Mouse (Mus musculus): ENCODE data around the gene Ints7. TPM values are rescaled to one million over a fixed set of nuclear protein-coding genes. Genes with fewer than 3 reads are reported as not detected.

Gene Ints7
- 32.1 and 33.1 TPM in 2 replicates for total RNA-seq (2012; rRNA removed)

DNA sequence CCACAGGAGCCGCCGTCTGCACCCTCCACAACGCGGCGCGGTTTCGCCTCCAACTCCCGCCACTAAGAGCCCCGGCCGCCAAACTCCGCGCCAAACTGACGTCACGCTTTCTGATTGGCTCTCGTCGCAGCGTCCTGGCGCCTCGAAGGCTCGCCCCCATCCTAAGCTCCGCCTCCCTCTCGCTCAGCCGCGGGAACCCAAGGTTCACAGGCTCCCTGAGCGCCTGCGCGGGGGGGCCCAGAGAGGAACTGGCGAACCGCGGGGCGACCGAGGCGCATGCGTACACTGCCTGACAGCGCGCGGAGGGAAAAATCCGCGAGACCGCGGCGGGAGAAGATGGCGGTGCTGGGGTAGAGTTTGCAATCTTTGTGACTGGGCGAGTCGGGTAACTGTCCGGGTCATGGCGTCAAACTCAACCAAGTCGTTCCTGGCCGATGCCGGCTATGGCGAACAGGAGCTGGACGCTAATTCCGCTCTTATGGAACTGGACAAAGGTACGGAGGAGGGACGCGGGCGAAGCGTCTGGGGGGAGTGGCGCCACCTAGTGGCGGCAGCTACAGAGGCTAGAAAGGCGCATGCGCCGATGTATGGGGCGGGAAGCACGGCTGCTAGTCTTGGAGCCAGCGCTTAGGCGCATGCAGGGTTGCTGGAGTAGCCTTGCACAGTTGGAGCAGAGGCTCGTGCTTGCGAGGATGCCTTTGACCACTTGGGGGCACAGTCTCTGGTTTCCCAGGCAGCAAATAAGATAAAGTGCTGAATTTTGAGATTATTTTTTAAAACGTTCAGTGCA, at the start of gene Ints7, which contains the start of gene Dtl:
Gene Ints7 (plus strand): TSS at position 179 of the 790 bp plus-strand sequence.
Gene Dtl (minus strand): TSS at position 87 of the 790 bp plus-strand sequence.
- Histone ChIP-seq H3K9ac (ENCODE audit: insufficient read depth, low read depth, low read length, poor library complexity, severe bottlenecking) (peak within 1 kb of the TSS; percentile 100), H3K36me3 (ENCODE audit: control insufficient read depth, insufficient read depth, low read length, poor library complexity, severe bottlenecking) (peaks cover 4% of the 10 kb centered on the region; the same call in 1 of the 2 replicates), H3K4me3 (ENCODE audit: insufficient read depth in 1 of 2, low read depth in 1 of 2, low read length in 2 of 2, poor library complexity in 1 of 2, severe bottlenecking in 1 of 2) (peak within 1 kb of the TSS; percentile 88 to 93), H3K27ac (ENCODE audit: insufficient read depth, low read depth, low read length, poor library complexity, severe bottlenecking) (peak within 1 kb of the TSS; percentile 97), H3K9me3 (ENCODE audit: control insufficient read depth, insufficient read depth, low read depth, low read length) (no peaks in the 10 kb centered on the region), H3K4me1 (ENCODE audit: control insufficient read depth in 2 of 2, insufficient read depth in 2 of 2, low read length in 2 of 2, poor library complexity in 1 of 2) (0 out of 4 replicates have a peak, but pooled peaks cover 0 to 4% of the 10 kb centered on the region in 2 experiments)
- peak; percentile 99 for DNase-seq (ENCODE audit: low read depth, low spot score)
- in situ Hi-C loops (cut with MboI; ENCODE audit: low sequenced_read_pairs in 2 of 2, unreplicated experiment in 2 of 2), result loop anchor here in 1 of 2 experiments (25.0 kb wide), 1 partner anchor 237 kb away; the partner anchor contains the start of gene Nek2
- TF ChIP-seq HCFC1 (IDR thresholded peaks at IDR 0.05; ENCODE audit: borderline replicate concordance, insufficient read depth, low read length) (no peak; the same call in 1 of the 2 replicates), CHD2 (IDR thresholded peaks at IDR 0.05; ENCODE audit: low read depth, low read length) (peak; percentile 78), MAFK (IDR thresholded peaks at IDR 0.05; ENCODE audit: insufficient read depth, low read depth, low read length) (0 out of 2 replicates have a peak, but pooled peaks have one; percentile 26), ZC3H11A (IDR thresholded peaks at IDR 0.05; ENCODE audit: borderline replicate concordance, low read depth, low read length) (peak; percentile 43; the same call in 1 of the 2 replicates)

- no peak overlapping the region for H3K9ac ChIP-seq (ENCODE audit: insufficient read depth, low read depth, low read length, poor library complexity, severe bottlenecking)
- no peak overlapping the region for H3K27ac ChIP-seq (ENCODE audit: insufficient read depth, low read depth, low read length, poor library complexity, severe bottlenecking)
- H3K4me1 ChIP-seq (ENCODE audit: control insufficient read depth in 2 of 2, insufficient read depth in 2 of 2, low read length in 2 of 2, poor library complexity in 1 of 2), result no peaks in the 10 kb centered on the region; a peak in 1 of 4 replicates
- no peaks in the 10 kb centered on the region; the same call in 1 of the 2 replicates for H3K36me3 ChIP-seq (ENCODE audit: control insufficient read depth, insufficient read depth, low read length, poor library complexity, severe bottlenecking)
- no peaks in the 10 kb centered on the region for H3K9me3 ChIP-seq (ENCODE audit: control insufficient read depth, insufficient read depth, low read depth, low read length)
- in situ Hi-C loops (cut with MboI; ENCODE audit: low sequenced_read_pairs in 2 of 2, unreplicated experiment in 2 of 2), result loop anchor here (25.0 kb wide), 1 partner anchor 165 kb away; no protein-coding TSS in a partner anchor
- DNase-seq (ENCODE audit: low read depth, low spot score), result no peak
- TF ChIP-seq MAFK (IDR thresholded peaks at IDR 0.05; ENCODE audit: insufficient read depth, low read depth, low read length) (no peak), ZNF384 (IDR thresholded peaks at IDR 0.05; ENCODE audit: low read depth, low read length) (no peak)
- H3K4me3 ChIP-seq (ENCODE audit: insufficient read depth in 1 of 2, low read depth in 1 of 2, low read length in 2 of 2, poor library complexity in 1 of 2, severe bottlenecking in 1 of 2), result no peak overlapping the region
Measured at GRCm38 (mm10) chr1:191527089-191527488, 48.3 kb upstream of the Ints7 start.

DNA sequence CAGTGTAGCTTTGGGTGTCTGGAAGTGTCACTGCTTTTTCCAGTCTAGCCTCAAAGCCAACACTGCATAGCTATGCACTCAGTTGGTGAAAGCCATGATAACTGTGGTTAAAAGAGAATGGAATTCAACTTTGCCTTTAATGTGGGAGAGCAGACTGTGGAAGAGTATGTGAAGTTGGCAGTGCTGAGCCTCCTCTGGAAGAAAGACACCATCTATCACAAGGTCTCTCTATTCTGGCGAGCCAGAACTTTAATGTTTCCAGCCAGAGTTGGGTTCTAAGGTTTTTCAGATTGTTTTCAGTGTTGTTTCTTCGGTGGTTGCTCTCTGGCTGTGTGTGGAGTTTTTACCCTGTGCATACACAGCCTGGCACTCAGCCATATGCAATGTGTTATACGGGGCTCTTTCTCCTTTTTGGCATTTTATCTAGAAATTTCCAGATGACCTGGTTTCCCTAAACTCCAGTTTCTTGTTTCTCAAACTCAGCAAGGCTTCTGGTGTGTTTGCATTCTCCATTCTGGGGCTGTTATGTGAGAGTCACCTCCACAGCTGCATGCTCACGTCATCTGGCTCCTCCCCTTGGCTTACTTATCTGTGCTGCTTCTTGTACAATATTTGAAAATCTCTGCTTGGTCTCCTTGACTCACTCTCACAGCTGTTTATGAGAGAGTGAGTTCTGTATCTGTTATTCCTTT, 47.4 kb upstream of the Ints7 start:
- TF ChIP-seq ZC3H11A (IDR thresholded peaks at IDR 0.05; ENCODE audit: borderline replicate concordance, low read depth, low read length) (no peak), MAFK (IDR thresholded peaks at IDR 0.05; ENCODE audit: insufficient read depth, low read depth, low read length) (no peak), ZNF384 (IDR thresholded peaks at IDR 0.05; ENCODE audit: low read depth, low read length) (no peak), CHD2 (IDR thresholded peaks at IDR 0.05; ENCODE audit: low read depth, low read length) (no peak)
- no peaks in the 10 kb centered on the region; a peak in 1 of 4 replicates for H3K4me1 ChIP-seq (ENCODE audit: control insufficient read depth in 2 of 2, insufficient read depth in 2 of 2, low read length in 2 of 2, poor library complexity in 1 of 2)
- no peak overlapping the region for H3K9ac ChIP-seq (ENCODE audit: insufficient read depth, low read depth, low read length, poor library complexity, severe bottlenecking)
- no peaks in the 10 kb centered on the region; the same call in 1 of the 2 replicates for H3K36me3 ChIP-seq (ENCODE audit: control insufficient read depth, insufficient read depth, low read length, poor library complexity, severe bottlenecking)
- in situ Hi-C loops (cut with MboI; ENCODE audit: low sequenced_read_pairs in 2 of 2, unreplicated experiment in 2 of 2), result loop anchor here (25.0 kb wide), 1 partner anchor 166 kb away; no protein-coding TSS in a partner anchor
- no peak overlapping the region for H3K27ac ChIP-seq (ENCODE audit: insufficient read depth, low read depth, low read length, poor library complexity, severe bottlenecking)
- no peak for DNase-seq (ENCODE audit: low read depth, low spot score)
- no peak overlapping the region for H3K4me3 ChIP-seq (ENCODE audit: insufficient read depth in 1 of 2, low read depth in 1 of 2, low read length in 2 of 2, poor library complexity in 1 of 2, severe bottlenecking in 1 of 2)
- no peaks in the 10 kb centered on the region for H3K9me3 ChIP-seq (ENCODE audit: control insufficient read depth, insufficient read depth, low read depth, low read length)

GRCm38 (mm10) chr1:191529406-191529805, 46.0 kb upstream of the Ints7 start:
- in situ Hi-C loops (cut with MboI; ENCODE audit: low sequenced_read_pairs in 2 of 2, unreplicated experiment in 2 of 2), result loop anchor here (25.0 kb wide), 1 partner anchor 167 kb away; no protein-coding TSS in a partner anchor
- no peak overlapping the region for H3K4me3 ChIP-seq (ENCODE audit: insufficient read depth in 1 of 2, low read depth in 1 of 2, low read length in 2 of 2, poor library complexity in 1 of 2, severe bottlenecking in 1 of 2)
- DNase-seq (ENCODE audit: low read depth, low spot score), result no peak
- no peak overlapping the region for H3K27ac ChIP-seq (ENCODE audit: insufficient read depth, low read depth, low read length, poor library complexity, severe bottlenecking)
- no peaks in the 10 kb centered on the region for H3K9me3 ChIP-seq (ENCODE audit: control insufficient read depth, insufficient read depth, low read depth, low read length)
- no peak overlapping the region for H3K9ac ChIP-seq (ENCODE audit: insufficient read depth, low read depth, low read length, poor library complexity, severe bottlenecking)
- TF ChIP-seq MAFK (IDR thresholded peaks at IDR 0.05; ENCODE audit: insufficient read depth, low read depth, low read length) (no peak), ZC3H11A (IDR thresholded peaks at IDR 0.05; ENCODE audit: borderline replicate concordance, low read depth, low read length) (no peak), CHD2 (IDR thresholded peaks at IDR 0.05; ENCODE audit: low read depth, low read length) (no peak), ZNF384 (IDR thresholded peaks at IDR 0.05; ENCODE audit: low read depth, low read length) (no peak), HCFC1 (IDR thresholded peaks at IDR 0.05; ENCODE audit: borderline replicate concordance, insufficient read depth, low read length) (no peak)
- H3K36me3 ChIP-seq (ENCODE audit: control insufficient read depth, insufficient read depth, low read length, poor library complexity, severe bottlenecking), result no peaks in the 10 kb centered on the region; the same call in 1 of the 2 replicates
- H3K4me1 ChIP-seq (ENCODE audit: control insufficient read depth in 2 of 2, insufficient read depth in 2 of 2, low read length in 2 of 2, poor library complexity in 1 of 2), result no peaks in the 10 kb centered on the region; a peak in 1 of 4 replicates

All from ES-E14 (cell line).